Mouse (Mus musculus) 416B (cell line): Measurements from ENCODE around the gene Pick1.
"Not testable (repeated sequence)": the region's sequence is repeated elsewhere in the genome, so short reads cannot be mapped to it uniquely, and the experiment has no call there.

Experiments used
- DNase-seq: peaks from one replicate; pipeline ENCODE4 v3.0.0; 2011; ENCODE audit warnings: low read depth

Pick1 gene

DNA sequence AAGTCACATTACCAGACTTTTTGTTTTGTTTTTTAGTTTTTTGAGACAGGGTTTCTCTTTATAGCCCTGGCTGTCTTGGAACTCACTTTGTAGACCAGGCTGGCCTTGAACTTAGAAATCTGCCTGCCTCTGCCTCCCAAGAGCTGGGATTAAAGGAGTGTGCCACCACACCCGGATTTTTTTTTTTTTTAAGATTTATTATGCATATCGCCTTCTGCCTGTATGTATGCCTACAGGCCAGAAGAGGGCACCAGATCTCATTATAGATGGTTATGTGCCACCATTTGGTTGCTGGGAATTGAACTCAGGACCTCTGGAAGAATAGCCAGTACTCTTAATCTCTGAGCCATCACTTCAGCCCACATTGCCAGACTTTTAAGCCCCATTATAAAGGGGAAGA lies 3.2 kb upstream of the Pick1 start:
- DNase-seq = not testable (repeated sequence)

DNA sequence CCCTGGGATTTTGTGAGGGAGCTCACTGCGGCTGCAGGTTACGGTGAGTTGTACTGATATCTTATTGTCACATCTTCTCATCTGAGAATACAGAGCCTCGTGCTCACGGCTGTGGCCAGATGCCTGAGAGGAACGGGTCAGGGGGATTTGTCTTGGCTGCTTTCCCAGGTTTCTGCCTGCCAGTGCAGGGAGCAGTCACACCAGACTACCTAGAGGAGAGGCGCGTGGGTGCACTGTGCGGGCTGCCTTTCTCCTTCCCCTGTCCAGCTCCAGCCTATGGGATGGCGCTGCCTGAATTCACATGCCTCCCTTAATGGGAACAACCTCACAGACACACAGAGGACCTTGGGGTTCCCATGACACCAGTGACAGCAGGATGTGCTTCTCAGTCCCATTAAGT lies 6.3 kb downstream of the Pick1 start:
- DNase-seq = no peak

DNA sequence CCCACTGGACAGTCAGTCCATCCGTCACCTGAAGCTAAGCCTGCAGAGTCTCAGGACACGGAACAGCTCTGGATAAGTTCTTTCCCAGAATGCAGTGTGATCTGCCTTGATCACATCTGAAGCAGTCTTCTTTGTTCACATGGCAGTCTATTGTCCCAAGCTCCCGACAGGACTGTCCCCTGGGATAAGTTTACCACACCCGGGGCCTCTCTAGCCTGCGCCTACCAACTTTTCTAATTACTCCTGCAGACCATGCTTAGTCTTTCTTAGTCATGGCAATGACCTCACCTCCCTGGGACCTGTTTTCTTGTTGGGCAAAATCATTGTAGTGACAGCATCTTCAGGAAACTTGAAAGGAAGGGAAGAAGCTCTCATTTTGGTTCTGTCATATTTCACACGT lies 9.1 kb downstream of the Pick1 start:
- DNase-seq = no peak

DNA sequence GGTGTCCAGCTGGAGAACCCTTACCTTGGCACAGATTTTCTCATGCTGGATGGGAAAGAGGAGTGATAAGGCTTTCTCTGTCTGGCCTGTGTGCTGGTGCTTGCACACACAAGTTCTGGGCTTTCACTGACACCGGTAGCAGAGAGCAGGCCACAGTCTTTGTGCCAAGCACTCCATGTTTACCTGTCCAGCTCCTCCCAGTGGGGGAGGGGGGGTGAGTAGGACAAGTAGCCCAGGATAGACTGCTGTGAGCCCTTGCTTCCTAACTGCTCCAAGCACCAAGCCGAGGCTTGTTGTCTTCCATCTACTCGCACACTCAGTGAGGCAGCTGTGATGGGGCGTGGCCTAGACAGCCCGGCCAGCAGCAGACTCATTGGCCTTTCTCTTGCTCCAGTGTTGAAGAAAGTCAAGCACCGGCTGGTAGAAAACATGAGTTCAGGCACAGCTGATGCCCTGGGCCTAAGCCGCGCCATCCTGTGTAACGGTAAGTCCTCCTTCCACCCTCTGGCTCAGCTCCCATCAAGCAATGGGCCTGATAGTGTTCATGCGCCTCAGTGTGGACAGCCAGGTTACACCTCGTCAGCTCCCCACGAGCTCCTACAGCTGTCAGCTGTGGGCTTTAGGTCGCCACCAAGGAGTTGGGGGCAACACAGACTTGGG lies 13.7 kb downstream of the Pick1 start:
- no peak for DNase-seq

DNA sequence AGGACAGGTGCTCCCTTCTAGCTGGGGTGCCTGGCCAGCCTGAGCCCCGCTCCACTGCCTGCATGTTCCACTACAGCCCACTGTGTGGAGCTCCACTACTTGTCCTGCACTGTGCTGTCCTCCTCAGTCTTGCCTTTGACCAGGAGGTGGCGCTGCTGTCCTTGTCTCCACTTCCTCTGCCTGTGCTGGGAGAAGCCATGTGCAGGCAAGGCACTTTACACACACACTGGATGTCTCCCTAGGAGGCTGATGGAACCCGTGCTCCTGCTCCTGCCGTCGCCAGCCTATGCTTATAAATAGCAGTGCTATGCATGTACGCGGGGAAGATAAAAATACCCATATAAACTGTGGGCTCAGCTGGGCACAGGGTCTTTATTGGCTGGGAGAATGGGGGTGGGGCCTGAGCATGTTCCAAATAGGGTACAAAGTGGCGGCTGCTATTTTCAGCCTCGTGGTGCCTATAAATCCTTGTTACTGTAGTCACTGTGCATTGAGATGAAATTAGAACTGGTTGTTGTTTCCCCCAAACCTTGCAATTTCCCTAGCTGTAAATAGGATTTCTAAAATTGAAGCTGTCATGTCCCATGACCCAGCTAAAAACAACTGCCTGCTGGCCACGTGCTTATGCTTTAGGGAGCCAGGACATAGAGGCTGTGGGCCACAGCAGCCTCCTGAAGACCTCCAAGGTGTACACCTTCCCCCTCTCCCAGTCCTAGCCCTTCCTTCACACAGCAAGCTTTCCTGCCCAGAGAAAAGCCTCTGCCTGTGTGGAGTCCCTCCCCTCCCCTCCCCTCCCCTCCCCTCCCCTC lies 14.5 kb downstream of the Pick1 start:
- DNase-seq = peak; percentile 95

DNA sequence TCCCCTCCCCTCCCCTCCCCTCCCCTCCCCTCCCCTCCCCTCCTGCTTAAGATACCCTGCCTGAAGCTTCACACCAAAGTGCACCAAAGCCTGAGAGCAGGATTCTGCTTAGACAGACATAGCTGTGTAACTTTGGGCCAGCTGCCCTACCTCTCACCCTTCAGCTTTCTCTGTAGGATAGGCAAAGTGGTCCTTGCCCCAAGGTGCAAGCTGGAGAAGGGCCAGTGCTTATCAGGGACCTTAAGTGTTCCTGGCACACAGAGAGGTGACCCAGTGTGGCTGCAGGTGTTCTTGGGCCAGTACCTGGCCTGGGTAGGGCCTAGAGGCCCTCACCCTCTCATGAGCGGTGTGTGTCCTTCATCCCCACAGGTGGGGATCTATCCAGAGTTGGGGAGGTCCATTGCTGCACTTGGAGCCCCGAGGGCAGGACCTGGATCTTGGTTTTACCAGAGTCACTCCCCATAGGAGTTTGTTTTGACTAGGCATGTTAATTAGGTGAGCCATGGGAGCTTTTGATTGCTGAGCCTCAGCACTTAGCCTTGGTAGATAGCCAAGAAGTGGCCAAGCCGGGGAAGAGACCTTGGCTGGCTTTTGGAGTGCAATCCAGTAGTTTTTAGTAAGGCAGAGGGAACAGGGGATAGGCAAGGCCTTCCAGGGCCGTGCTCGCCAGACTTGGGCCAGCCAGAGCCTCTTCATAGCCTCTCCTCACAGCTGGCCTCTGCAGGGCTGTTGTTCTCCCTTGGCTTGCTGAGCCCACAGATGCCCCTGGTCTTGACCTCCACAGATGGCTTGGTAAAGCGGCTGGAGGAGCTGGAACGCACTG lies 15.3 kb downstream of the Pick1 start:
- no peak for DNase-seq

DNA sequence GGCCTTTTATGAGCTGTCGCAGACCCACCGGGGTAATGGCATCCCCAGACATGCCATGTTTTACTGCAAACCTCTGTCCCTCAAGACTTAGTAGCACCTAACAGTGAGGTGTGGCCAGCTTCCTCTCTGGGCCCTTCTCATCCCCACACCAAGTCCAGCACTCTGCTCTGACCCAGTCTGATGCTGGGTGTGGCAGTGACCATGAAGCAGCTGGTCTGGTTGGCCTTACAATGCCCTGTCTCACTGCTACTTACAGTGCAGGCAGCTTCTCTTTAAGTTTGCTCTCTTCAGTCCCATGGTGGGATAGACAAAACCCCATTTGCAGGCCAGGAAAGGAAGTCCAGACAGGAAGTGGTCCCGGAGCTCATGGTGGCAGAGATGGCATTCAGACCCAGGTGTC lies 16.3 kb downstream of the Pick1 start:
- no peak for DNase-seq

DNA sequence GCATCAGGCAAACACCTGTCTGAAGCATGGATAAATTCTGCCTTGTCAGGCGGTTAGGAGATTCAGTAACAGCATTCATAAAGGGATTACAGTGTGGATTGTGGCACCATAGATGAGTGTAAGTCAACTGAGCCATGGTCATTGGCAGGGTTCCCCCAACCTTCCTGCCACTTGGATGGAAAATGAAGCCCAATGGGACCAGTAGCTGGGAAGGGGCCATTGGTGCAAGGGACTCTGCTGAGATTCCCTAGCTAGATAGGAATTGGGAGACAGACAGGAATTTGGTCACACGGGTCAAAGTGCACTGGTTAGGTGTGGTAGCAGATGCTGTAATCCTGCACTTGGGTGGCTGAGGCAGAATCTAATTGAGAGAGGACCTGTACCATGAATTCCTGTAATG lies 21.3 kb downstream of the Pick1 start:
- DNase-seq = no peak

DNA sequence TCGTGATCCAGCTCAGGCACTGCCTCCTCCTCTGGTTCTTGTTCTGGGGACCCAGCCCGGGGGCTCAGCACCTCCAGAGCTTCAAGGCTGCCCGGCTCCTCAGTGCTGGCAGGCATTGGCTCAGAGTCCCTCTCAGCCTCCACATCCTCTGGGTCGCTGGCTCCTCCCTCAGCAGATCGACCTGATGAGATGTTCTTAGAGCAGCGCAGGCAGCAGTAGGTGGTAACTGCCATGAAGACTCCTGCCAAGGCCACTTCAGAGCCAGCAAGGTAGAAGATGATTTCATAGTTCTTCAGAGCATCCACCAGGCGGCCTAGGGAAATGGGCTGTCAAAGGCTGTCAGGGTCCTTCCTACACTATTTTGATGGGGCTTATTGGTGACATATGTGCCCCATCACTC lies 22.2 kb downstream of the Pick1 start:
- no peak for DNase-seq

DNA sequence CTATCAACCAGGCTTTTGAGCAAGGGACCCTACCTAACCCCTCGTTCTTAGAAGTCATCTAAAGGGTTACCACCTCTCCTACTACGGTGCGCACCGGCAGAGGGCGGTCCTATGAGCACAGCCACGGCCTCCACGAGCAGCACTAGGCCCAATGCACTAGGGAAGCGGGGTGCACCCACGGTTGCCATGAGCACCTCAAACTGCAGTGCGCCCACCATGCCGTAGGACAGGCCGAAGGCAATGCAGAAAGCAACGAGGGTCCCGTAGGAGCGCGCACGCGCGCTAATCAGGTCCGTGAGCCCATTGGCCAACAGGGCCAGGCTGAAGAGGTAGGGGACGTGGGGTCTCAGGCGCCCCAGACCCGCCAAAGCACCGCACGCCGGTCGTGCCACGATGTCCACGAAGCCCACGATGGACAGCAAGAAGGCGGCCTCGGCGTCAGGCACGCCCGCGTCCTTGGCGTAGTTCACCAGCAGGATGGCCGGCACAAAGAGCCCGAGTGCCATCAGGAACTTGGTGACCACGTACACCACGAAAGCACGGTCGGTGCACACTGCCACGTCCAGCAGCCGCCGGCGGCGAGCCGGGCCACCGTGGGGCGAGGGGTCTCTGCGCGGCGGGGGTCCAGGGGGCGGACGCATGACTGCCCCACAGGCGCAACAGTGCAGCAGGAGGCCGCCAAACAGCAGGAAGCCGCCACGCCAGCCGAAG lies 23.0 kb downstream of the Pick1 start:
- no peak for DNase-seq

DNA sequence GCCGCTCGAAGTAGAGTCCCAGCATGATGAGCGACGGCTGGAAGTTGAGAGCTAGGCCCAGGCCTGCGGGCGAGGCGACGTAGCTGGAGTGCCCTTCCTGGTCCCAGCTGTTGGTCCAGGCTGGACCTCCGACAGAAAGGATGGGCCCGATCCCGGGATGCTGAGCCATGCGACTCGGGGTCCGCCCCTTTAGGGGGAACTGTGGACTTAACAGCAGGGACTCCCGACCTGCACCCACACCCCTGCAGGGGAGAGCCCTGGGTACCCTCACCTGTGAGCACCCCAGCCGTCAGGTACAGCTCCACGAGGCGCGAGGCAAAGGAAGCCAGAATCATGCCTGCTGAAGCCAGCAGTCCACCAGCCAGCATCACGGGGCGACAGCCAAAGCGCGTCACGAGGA lies 23.6 kb downstream of the Pick1 start:
- DNase-seq = no peak

DNA sequence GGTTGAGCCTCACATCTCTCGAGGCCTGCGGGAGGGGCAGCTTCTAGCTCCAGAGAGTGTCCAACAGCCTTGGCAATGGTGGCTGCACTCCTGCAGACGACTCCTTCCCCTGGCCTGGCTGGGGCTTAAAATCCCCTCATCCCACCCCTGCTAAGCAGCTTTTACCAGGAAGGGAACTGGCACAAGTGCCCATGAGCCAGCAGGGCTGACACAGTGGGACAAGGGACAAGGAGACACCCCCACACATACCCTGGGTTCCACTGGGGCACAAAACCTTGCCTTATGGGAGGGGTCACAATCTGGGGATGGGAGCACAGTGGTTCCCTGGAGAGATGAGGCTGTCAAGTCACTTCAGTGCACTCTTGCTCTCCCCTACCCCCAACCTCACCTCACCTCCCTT lies 25.7 kb downstream of the Pick1 start, which contains the start of gene Slc16a8:
Gene Slc16a8, minus strand, starts transcription at position 101 of the 400 bp plus-strand sequence.
- no peak for DNase-seq

DNA sequence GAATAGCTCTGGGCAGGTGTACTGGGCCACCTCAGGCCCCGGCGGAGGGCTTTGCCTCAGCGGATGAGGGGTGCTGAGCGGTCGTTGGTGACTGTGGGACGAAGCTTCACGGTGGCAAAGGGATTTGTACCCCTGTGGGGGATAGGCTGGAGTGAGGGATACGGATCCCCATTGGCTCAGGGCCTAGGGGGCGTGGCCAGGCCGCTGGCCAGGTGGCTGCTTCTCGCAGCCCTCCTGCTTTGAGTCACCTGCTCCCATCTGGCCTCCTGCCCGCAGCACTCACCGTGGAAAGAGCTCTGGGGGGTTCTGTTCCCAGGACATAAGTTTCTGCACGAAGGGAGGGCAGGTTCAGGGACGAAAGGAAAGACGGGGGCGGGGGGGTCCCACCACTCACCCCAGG lies 29.5 kb downstream of the Pick1 start:
- no peak for DNase-seq

DNA sequence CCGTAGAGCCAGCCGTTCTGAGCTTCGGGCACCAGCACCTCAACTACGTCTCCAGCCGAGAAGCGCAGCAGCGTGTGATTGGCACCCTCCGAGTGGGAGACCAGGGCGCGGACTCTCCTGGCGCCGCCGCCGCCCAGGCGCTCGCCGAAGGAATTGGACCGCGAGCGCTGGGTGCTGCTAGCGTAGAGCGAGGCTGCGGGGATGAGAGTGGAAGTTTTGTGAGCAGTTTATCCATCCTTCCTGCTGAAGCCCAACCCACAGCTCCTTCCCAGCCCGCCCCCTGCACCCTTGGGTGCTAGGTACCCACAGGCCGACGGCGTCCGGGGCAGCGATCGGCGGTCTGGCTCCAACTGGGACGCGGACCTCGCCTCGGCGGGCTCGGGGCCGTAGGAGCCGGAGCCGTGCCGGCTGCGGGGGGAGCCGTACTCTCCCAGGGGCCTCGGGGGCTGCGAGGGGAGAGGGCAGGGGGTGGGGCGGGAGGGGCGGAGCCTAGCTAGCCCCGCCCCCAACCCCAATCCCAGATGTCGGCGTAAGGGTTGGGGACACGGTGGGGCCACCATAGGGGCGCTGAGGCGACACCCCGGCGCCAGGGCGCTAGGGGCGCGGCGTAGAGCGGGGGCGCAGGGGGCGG lies 32.2 kb downstream of the Pick1 start:
- DNase-seq = no peak

DNA sequence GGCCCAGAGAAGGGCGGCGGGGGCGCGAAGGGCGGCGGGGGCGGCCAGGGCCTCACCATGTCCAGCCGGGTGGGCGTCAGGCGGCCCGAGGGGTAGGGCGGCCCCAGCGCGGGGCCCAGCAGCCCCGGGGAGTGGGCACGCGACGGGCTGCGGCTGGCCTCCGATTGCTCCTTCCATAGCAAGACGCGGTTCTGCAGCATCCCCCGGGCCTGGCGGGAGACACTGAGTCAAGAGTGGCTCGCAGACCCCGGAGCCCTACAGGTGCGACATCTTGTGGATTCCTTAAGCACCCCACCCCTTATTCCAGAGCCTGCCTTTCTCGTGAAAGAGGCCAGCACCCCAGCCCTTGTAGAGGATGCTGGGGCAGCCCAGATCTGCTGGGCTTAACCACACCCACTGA lies 32.8 kb downstream of the Pick1 start:
- no peak for DNase-seq

DNA sequence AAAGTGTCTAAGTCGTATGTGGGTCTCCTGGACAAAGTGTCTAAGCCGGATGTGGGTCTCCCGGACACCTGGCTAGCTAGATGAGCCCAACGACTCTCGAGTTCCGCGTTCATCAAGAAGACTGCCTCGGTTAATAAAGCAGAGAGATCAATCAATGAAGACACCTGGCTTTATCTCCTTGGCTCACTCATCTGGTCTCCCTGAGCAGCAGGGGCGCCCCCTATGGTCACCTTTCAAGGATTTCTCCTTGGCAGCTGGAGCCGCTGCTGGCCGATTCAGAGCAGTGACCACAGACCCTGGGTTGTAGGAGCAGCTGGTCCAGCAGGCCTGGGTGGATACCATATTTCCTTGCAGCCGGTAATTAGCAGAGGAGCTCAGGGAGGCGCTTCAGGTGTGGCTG lies 33.4 kb downstream of the Pick1 start:
- no peak for DNase-seq

DNA sequence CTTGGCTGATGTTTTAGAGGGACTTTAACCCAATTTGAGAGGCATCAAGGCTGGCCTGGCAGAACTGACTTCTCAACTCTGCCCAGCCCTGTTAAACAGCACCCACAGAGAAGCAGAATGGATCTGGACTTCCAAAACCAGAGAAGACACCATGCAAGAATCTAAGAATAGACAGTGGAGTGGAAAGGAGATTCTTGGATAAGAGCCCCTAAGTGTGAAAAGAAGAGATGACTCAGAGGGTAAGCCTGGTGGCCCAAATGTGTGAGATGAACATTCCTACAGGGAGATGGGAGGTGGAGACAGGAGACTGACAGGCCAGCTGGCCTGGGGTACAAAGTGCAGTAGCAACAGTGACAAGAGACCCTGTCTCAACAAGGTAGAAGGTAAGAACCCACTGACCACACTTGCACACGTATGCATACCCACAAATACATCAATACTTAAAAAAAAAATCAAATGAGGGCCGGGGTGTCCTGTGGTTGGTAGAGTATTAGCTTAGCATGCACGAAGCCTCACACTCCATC lies 33.9 kb downstream of the Pick1 start:
- no peak for DNase-seq

DNA sequence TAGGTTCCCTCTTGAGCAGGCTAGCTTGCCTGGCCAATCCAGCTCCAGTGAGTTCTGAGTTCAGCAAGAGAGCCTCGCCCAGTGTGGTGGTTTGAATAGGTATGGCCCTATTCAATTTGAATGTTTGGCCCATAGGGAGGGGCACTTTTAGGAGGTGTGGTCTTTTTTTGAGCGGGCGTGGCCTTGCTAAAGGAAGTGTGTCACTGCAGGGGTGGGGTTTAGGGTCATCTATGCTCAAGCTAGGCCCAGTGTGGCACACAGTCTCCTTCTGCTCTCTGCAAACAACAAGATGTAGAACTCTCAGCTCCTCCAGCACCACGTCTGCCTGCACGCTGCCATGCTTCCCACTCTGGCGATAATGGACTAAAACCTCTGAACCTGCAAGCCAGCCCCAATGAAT lies 34.8 kb downstream of the Pick1 start:
- DNase-seq = no peak

DNA sequence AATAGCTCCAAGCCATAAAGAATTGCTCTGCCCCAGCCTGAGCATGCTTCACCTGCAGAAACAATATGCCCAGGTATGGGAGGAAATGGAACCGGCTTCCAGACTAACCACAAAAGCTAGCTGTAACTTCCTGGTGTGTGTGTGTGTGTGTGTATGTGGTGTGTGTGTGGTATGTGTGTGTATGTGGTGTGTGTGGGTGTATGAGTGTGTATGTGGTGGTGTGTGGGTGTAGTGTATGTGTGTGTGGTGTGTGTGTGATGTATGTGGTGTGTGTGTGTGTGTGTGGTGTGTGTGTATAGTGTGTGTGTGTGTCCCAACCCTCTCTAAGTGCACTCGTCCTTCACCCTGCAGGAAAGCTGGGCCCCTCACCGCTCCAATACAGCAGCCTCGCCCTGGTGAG lies 36.4 kb downstream of the Pick1 start:
- DNase-seq = no peak

DNA sequence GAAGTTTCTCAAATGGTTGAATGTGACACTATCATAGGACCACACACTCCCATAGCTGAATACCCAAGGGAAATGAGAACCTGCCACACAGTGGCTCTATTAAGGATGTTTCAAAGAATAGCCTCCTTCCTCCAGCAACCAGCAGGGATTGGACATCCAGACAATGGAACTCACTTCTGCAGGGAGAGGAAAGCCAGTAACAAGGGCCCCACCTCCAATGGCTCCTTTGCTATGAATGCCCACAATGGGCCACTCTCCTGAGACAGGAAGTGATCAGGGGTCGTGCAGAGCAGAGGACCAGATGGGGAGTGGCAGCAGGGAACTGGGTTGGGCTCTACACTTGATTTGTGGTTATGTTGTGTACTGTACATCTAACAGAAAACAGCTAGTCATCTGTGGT lies 39.5 kb downstream of the Pick1 start:
- no peak for DNase-seq

DNA sequence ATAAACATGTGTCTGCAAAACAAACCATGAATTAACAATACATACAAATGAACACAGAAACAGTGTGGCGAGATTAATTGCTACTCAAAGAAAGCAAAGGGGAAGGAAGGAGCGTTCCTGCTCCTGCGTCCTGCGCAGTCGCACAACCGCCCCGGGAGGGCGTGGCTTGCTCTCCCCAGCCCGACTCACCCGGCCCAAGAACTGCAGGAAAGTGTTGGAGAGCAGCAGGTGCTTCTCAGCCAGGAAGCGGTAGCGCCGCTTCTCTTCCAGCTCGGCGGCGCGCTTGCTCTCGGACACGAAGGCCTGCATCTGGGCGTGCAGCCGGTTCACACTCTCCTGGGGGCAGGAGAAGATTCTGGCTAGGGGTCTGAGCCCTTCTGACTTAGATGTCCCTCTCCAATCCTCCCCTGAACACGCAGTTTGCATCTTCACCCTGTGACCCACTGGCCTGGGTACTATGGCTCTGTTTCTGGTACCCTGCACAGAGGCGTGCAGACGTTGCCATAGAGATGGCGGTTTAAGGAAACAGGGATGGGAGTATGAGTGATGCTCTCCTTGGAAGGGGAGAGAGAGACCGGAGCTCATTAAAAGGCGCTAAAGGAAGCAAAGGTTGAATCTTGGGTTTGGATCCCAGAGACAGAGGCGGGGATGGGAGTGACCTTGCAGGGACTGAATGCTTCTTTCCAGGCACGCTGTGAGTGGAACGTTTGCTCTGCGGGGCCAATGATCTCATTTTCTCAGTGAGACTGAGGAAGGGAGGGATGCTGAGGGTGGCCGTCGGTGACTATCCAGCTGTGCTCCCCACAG lies 41.5 kb downstream of the Pick1 start:
- peak; percentile 89 for DNase-seq
